Mouse (Mus musculus) left cerebral cortex, postnatal 14 days (tissue): ENCODE results near the gene Ccdc136. TPM values are rescaled to one million over a fixed set of nuclear protein-coding genes. Genes with fewer than 3 reads are reported as not detected.
"Not testable (repeated sequence)": the region's sequence is repeated elsewhere in the genome, so short reads cannot be mapped to it uniquely, and the experiment has no call there.

ENCODE experiments used
- DNase-seq, 2 experiments: peaks; one replicate each; pipeline ENCODE4 v3.0.0; 2021 to 2022; ENCODE audit warnings: low spot score in 2 of 2, mixed read lengths in 1 of 2
- intact Hi-C: fragments of 180-260 bp; cut with DNase I; formaldehyde crosslinking; loops from one replicate; pipeline ENCODE4 v1.15.1; 2025
- total RNA-seq, 2 experiments: library from RNA; stranded (reverse); gene quantifications; 2 replicates each; pipeline ENCODE4 v1.2.3; 2021

Ccdc136 gene
- total RNA-seq, 2 experiments from 2014 or later = 90.1 to 104 TPM

GRCm38 (mm10) chr6:29389425-29389824, 6.7 kb upstream of the Ccdc136 start:
- intact Hi-C loops = no loop called here
- no peak for DNase-seq

- intact Hi-C loops = loop anchor here (10.0 kb wide), 1 partner anchor 144 kb away; no protein-coding TSS in a partner anchor
- not testable (repeated sequence) for DNase-seq
These were observed 5.6 kb upstream of the Ccdc136 start for GRCm38 (mm10) chr6:29390500-29390899.

- intact Hi-C loops = loop anchor here (10.0 kb wide), 1 partner anchor 144 kb away; no protein-coding TSS in a partner anchor
- DNase-seq = not testable (repeated sequence)
These were observed 4.9 kb upstream of the Ccdc136 start for GRCm38 (mm10) chr6:29391241-29391640.

- no peak for DNase-seq
- intact Hi-C loops = loop anchor here (10.0 kb wide), 1 partner anchor 143 kb away; no protein-coding TSS in a partner anchor
These were observed 4.3 kb upstream of the Ccdc136 start for GRCm38 (mm10) chr6:29391802-29392201.

- no peak for DNase-seq
- intact Hi-C loops = loop anchor here (10.0 kb wide), 1 partner anchor 141 kb away; no protein-coding TSS in a partner anchor
These were observed 1.8 kb upstream of the Ccdc136 start for GRCm38 (mm10) chr6:29394286-29394685.

GRCm38 (mm10) chr6:29396714-29397540, 818 bp downstream of the Ccdc136 start:
- DNase-seq = no peak
- intact Hi-C loops = loop anchor here (10.0 kb wide), 1 partner anchor 138 kb away; no protein-coding TSS in a partner anchor

- intact Hi-C loops = loop anchor here (10.0 kb wide), 1 partner anchor 137 kb away; no protein-coding TSS in a partner anchor
- DNase-seq = peak in 1 of 2 experiments; percentile 43
These were observed 1.5 kb downstream of the Ccdc136 start for GRCm38 (mm10) chr6:29397575-29397974.

GRCm38 (mm10) chr6:29399851-29400250, 3.7 kb downstream of the Ccdc136 start:
- intact Hi-C loops = loop anchor here (10.0 kb wide), 1 partner anchor 135 kb away; no protein-coding TSS in a partner anchor
- DNase-seq = no peak

- intact Hi-C loops = no loop called here
- DNase-seq = no peak
These were observed 6.7 kb downstream of the Ccdc136 start for GRCm38 (mm10) chr6:29402693-29403342.

- intact Hi-C loops = no loop called here
- peak; percentile 34 to 58 for DNase-seq
These were observed 10.3 kb downstream of the Ccdc136 start for GRCm38 (mm10) chr6:29406412-29406811.

- no peak for DNase-seq
- intact Hi-C loops = no loop called here
These were observed 19.3 kb downstream of the Ccdc136 start for GRCm38 (mm10) chr6:29415446-29415845.

- intact Hi-C loops = no loop called here
- no peak for DNase-seq
These were observed 24.5 kb downstream of the Ccdc136 start for GRCm38 (mm10) chr6:29420596-29420995.

- intact Hi-C loops = no loop called here
These were observed 29.0 kb downstream of the Ccdc136 start for GRCm38 (mm10) chr6:29425118-29425517.

GRCm38 (mm10) chr6:29426331-29426730, 30.2 kb downstream of the Ccdc136 start:
- intact Hi-C loops = no loop called here
- no peak for DNase-seq

More at GRCm38 (mm10) chr6:29425118-29425517, 29.0 kb downstream of the Ccdc136 start:
- no peak for DNase-seq

- intact Hi-C loops = no loop called here
These were observed 32.1 kb downstream of the Ccdc136 start for GRCm38 (mm10) chr6:29428171-29428570.

GRCm38 (mm10) chr6:29430681-29431420, 34.7 kb downstream of the Ccdc136 start:
- no peak for DNase-seq

More at GRCm38 (mm10) chr6:29428171-29428570, 32.1 kb downstream of the Ccdc136 start:
- DNase-seq = no peak

GRCm38 (mm10) chr6:29431473-29431872, 35.4 kb downstream of the Ccdc136 start:
- intact Hi-C loops = no loop called here
- DNase-seq = peak in 1 of 2 experiments; percentile 39

More at GRCm38 (mm10) chr6:29430681-29431420, 34.7 kb downstream of the Ccdc136 start:
- intact Hi-C loops = no loop called here

- no peak for DNase-seq
- intact Hi-C loops = no loop called here
These were observed 36.0 kb downstream of the Ccdc136 start for GRCm38 (mm10) chr6:29432156-29432555.

- intact Hi-C loops = no loop called here
These were observed 36.5 kb downstream of the Ccdc136 start for GRCm38 (mm10) chr6:29432676-29433037.

More at GRCm38 (mm10) chr6:29432676-29433037, 36.5 kb downstream of the Ccdc136 start:
- DNase-seq = no peak
